Mouse (Mus musculus): ENCODE results near the gene Apbb1ip. TPM values are rescaled to one million over a fixed set of nuclear protein-coding genes. Genes with fewer than 3 reads are reported as not detected.
A peak's percentile ranks its signal among the peaks of the same experiment; 100 is the strongest.

Apbb1ip gene
- polyA plus RNA-seq, 1 experiment, result 1.4 TPM

- Histone ChIP-seq H3K36me3 (ENCODE audit: control insufficient read depth, insufficient read depth, low read length) (no peaks in the 10 kb centered on the region), H3K27ac (ENCODE audit: insufficient read depth, low read depth, low read length) (no peak overlapping the region), H3K4me1 (ENCODE audit: control insufficient read depth, insufficient read depth, insufficient read length, low read length) (peaks cover 10% of the 10 kb centered on the region; the same call in 1 of the 2 replicates), H3K4me3 (ENCODE audit: low read depth, low read length) (no peak overlapping the region), H3K27me3 (ENCODE audit: control insufficient read depth, insufficient read depth, low read length) (no peaks in the 10 kb centered on the region)
- TF ChIP-seq POLR2A (IDR thresholded peaks at IDR 0.05; ENCODE audit: low read depth, low read length), result no peak
- no peak for TF ChIP-seq CTCF (IDR thresholded peaks at IDR 0.05; ENCODE audit: extremely low read depth, insufficient read length, insufficient replicate concordance, low read depth, low read length)
- WGBS, result 84% methylated on average over 6 of the region's 6 CpGs
These were observed 18.3 kb upstream of the Apbb1ip start for GRCm38 (mm10) chr2:22755561-22755960.

GRCm38 (mm10) chr2:22758310-22758972 lies 15.5 kb upstream of the Apbb1ip start:
- no peaks in the 10 kb centered on the region for H3K27me3 ChIP-seq (ENCODE audit: control insufficient read depth, insufficient read depth, low read length)
- H3K36me3 ChIP-seq (ENCODE audit: control insufficient read depth, insufficient read depth, low read length), result no peaks in the 10 kb centered on the region
- TF ChIP-seq CTCF (IDR thresholded peaks at IDR 0.05; ENCODE audit: extremely low read depth, insufficient read length, insufficient replicate concordance, low read depth, low read length) (no peak), POLR2A (IDR thresholded peaks at IDR 0.05; ENCODE audit: low read depth, low read length) (no peak)
- no peak overlapping the region for H3K4me3 ChIP-seq (ENCODE audit: low read depth, low read length)
- WGBS, result 43% methylated on average over 6 of the region's 6 CpGs
- no peak overlapping the region for H3K27ac ChIP-seq (ENCODE audit: insufficient read depth, low read depth, low read length)
- H3K4me1 ChIP-seq (ENCODE audit: control insufficient read depth, insufficient read depth, insufficient read length, low read length), result peaks cover 10% of the 10 kb centered on the region; the same call in 1 of the 2 replicates

- 32% methylated on average over 2 of the region's 2 CpGs for WGBS
- no peak overlapping the region for H3K27ac ChIP-seq (ENCODE audit: insufficient read depth, low read depth, low read length)
- no peak for TF ChIP-seq POLR2A (IDR thresholded peaks at IDR 0.05; ENCODE audit: low read depth, low read length)
- H3K36me3 ChIP-seq (ENCODE audit: control insufficient read depth, insufficient read depth, low read length), result no peaks in the 10 kb centered on the region
- H3K4me3 ChIP-seq (ENCODE audit: low read depth, low read length), result no peak overlapping the region
- H3K27me3 ChIP-seq (ENCODE audit: control insufficient read depth, insufficient read depth, low read length), result no peaks in the 10 kb centered on the region
- peaks cover 1% of the 10 kb centered on the region; the same call in 1 of the 2 replicates for H3K4me1 ChIP-seq (ENCODE audit: control insufficient read depth, insufficient read depth, insufficient read length, low read length)
These were observed 13.4 kb upstream of the Apbb1ip start for GRCm38 (mm10) chr2:22760452-22760851.

GRCm38 (mm10) chr2:22761103-22761521 lies 12.8 kb upstream of the Apbb1ip start:
- H3K27me3 ChIP-seq (ENCODE audit: control insufficient read depth, insufficient read depth, low read length), result no peaks in the 10 kb centered on the region
- no peak overlapping the region for H3K4me3 ChIP-seq (ENCODE audit: low read depth, low read length)
- H3K27ac ChIP-seq (ENCODE audit: insufficient read depth, low read depth, low read length), result no peak overlapping the region
- no peak for TF ChIP-seq POLR2A (IDR thresholded peaks at IDR 0.05; ENCODE audit: low read depth, low read length)
- no peak for TF ChIP-seq CTCF (IDR thresholded peaks at IDR 0.05; ENCODE audit: extremely low read depth, insufficient read length, insufficient replicate concordance, low read depth, low read length)
- H3K4me1 ChIP-seq (ENCODE audit: control insufficient read depth, insufficient read depth, insufficient read length, low read length), result no peaks in the 10 kb centered on the region
- WGBS, result 77% methylated on average over 7 of the region's 7 CpGs
- no peaks in the 10 kb centered on the region for H3K36me3 ChIP-seq (ENCODE audit: control insufficient read depth, insufficient read depth, low read length)

DNA sequence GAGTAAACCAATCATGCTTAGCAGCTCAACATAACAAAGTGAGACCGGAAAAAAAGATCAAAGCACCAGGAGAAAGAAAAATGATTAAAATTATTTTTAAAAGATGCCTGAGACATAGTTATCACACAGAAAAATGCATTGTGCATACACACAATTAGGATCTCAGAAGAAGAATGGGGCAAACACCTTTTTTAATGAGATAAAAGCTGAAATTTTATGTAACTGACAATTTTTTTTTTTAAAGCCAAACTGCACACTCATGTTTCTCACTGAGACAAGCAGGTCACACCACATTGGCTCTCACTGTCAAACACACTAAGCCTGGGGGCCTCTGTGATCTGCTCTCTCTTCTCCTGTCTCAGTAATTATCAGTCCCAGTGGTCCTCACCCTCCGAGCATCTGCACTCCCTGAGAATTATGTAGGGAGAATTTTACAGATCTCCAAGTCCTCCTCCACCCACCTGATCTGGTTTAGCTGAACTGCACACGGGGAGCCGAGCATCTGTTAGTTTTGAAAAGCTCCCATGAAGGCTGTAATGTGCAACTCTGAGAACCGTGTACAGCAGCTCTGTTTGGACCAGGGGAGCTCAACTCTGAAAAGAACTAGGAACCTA lies 9.0 kb upstream of the Apbb1ip start:
- WGBS, result 83% methylated on average over 5 of the region's 5 CpGs
- Histone ChIP-seq H3K27me3 (ENCODE audit: control insufficient read depth, insufficient read depth, low read length) (no peaks in the 10 kb centered on the region), H3K4me3 (ENCODE audit: low read depth, low read length) (no peak overlapping the region), H3K4me1 (ENCODE audit: control insufficient read depth, insufficient read depth, insufficient read length, low read length) (no peaks in the 10 kb centered on the region), H3K27ac (ENCODE audit: insufficient read depth, low read depth, low read length) (no peak overlapping the region), H3K36me3 (ENCODE audit: control insufficient read depth, insufficient read depth, low read length) (no peaks in the 10 kb centered on the region)
- TF ChIP-seq CTCF (IDR thresholded peaks at IDR 0.05; ENCODE audit: extremely low read depth, insufficient read length, insufficient replicate concordance, low read depth, low read length) (no peak), POLR2A (IDR thresholded peaks at IDR 0.05; ENCODE audit: low read depth, low read length) (no peak)

- TF ChIP-seq POLR2A (IDR thresholded peaks at IDR 0.05; ENCODE audit: low read depth, low read length) (no peak), CTCF (IDR thresholded peaks at IDR 0.05; ENCODE audit: extremely low read depth, insufficient read length, insufficient replicate concordance, low read depth, low read length) (no peak)
- no peaks in the 10 kb centered on the region for H3K27me3 ChIP-seq (ENCODE audit: control insufficient read depth, insufficient read depth, low read length)
These were observed 2.6 kb upstream of the Apbb1ip start for GRCm38 (mm10) chr2:22771311-22771710.

DNA sequence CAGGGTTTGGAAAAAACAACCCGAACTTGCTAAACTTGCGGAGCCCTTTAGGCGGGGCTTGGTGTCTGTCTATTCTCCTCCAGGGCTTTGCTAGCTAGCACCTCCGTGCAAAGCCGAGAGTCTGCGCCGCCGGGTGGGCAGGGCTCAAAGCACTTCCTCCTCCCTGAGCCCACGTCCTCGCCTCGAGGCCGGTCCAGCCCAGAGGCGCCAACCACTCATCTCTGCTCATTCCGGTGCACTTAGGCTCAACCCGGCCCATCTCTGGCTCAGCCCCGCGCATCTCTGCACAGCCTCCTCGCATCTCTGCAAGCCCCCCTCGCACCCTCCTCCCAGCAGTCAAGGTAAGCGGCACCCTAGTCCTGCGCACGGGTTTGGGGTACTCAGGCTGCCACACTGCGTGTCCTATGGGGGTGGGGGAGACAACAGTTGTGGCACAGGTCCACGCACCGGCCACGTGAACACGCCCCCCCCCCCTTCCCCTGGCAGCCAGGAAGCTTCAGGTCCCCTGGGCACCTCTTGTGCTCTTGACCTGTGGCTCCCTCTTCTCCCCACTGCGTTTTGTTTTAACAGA lies 372 bp downstream of the Apbb1ip start:
- Histone ChIP-seq H3K27me3 (ENCODE audit: control insufficient read depth, insufficient read depth, low read length) (no peaks in the 10 kb centered on the region), H3K4me1 (ENCODE audit: control insufficient read depth, insufficient read depth, insufficient read length, low read length) (peaks cover 4% of the 10 kb centered on the region; the same call in 1 of the 2 replicates), H3K36me3 (ENCODE audit: control insufficient read depth, insufficient read depth, low read length) (no peaks in the 10 kb centered on the region), H3K4me3 (ENCODE audit: low read depth, low read length) (peak overlapping the region; percentile 67), H3K27ac (ENCODE audit: insufficient read depth, low read depth, low read length) (peak overlapping the region; percentile 87)
- whole genome bisulfite sequencing, result 3% methylated on average over 28 of the region's 28 CpGs
- TF ChIP-seq CTCF (IDR thresholded peaks at IDR 0.05; ENCODE audit: extremely low read depth, insufficient read length, insufficient replicate concordance, low read depth, low read length) (no peak), POLR2A (IDR thresholded peaks at IDR 0.05; ENCODE audit: low read depth, low read length) (peak; percentile 43; the same call in 1 of the 2 replicates)

More at GRCm38 (mm10) chr2:22771311-22771710, 2.6 kb upstream of the Apbb1ip start:
- H3K27ac ChIP-seq (ENCODE audit: insufficient read depth, low read depth, low read length), result no peak overlapping the region
- no peaks in the 10 kb centered on the region for H3K36me3 ChIP-seq (ENCODE audit: control insufficient read depth, insufficient read depth, low read length)
- H3K4me1 ChIP-seq (ENCODE audit: control insufficient read depth, insufficient read depth, insufficient read length, low read length), result peaks cover 4% of the 10 kb centered on the region; the same call in 1 of the 2 replicates
- no peak overlapping the region for H3K4me3 ChIP-seq (ENCODE audit: low read depth, low read length)

Data from small intestine, adult 2 months (tissue).